Mouse (Mus musculus) monocyte, adult 59 days (primary cell): Measurements from ENCODE around the gene Ypel2. TPM values are rescaled to one million over a fixed set of nuclear protein-coding genes. Genes with fewer than 3 reads are reported as not detected.

Experiments
- total RNA-seq, 2 experiments: library from RNA; stranded (reverse); gene quantifications; one replicate each; pipeline ENCODE4 v1.2.4; 2023

Gene Ypel2
- total RNA-seq, result 10 to 100 TPM; 17.0 to 17.3 TPM

GRCm38 (mm10) chr11:86993041-86994037 is at the start of gene Ypel2:
Ypel2 (minus strand) TSS chr11:86993707.

Other genes starting within 250 kb of the Ypel2 start
- 100 to 1,000 TPM; 229 to 271 TPM for gene Cltc, start 236.1 kb downstream of the Ypel2 start, total RNA-seq
- gene Dhx40, start 186.0 kb downstream of the Ypel2 start, total RNA-seq, result 10 to 100 TPM; 63.5 to 75.5 TPM
- gene Gdpd1, start 80.4 kb upstream of the Ypel2 start, total RNA-seq, result 1 to 10 TPM; 3.9 to 5.0 TPM
- 10 to 100 TPM; 17.1 to 17.5 TPM for gene Smg8, start 93.1 kb upstream of the Ypel2 start, total RNA-seq
- under 1 TPM; 0.24 to 0.39 TPM for gene Prr11, start 115.0 kb upstream of the Ypel2 start, total RNA-seq
- 1 to 10 TPM; 1.9 to 2.3 TPM for gene Ska2, start 115.5 kb upstream of the Ypel2 start, total RNA-seq
- 1 to 10 TPM; 8.0 to 8.6 TPM for gene Trim37, start 133.4 kb upstream of the Ypel2 start, total RNA-seq